Mouse (Mus musculus): ENCODE results near the gene Htr1f. TPM values are rescaled to one million over a fixed set of nuclear protein-coding genes. Genes with fewer than 3 reads are reported as not detected.

The Htr1f gene
- total and polyA plus RNA-seq, 2 experiments from 2014 or later = not detected

DNA sequence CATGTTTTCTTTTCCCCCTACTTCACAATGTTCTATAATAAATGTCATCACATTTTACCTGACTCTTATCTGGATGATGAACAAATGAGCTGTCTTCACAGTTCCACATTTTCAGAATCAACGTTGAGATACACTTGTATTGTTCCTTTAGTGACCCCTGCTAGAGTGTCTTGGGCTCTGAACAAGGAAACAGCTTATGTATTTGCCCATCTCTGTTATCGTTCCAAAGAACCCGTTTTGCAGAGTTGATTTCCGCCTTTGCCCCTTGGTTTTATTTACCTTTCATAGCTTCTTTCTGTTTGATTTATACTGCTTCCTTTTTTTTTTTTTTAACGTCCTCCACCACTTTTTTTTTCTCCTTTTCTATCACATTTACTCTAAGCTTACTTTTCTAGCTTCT is 225.9 kb downstream of the Htr1f start:
- H3K27me3 ChIP-seq (ENCODE audit: control insufficient read depth, insufficient read depth, low read length) = no peaks in the 10 kb centered on the region
- H3K4me3 ChIP-seq (ENCODE audit: low read depth, low read length) = no peak overlapping the region
- H3K36me3 ChIP-seq (replicated peaks; ENCODE audit: control insufficient read depth, insufficient read depth, low read length) = no peaks in the 10 kb centered on the region
- DNase-seq (ENCODE audit: low spot score) (no peak), ATAC-seq (ENCODE audit: insufficient read depth, low read depth) (no peak)
- no peak for TF ChIP-seq EP300 (IDR thresholded peaks at IDR 0.05; ENCODE audit: low read depth)
- TF ChIP-seq CTCF (IDR thresholded peaks at IDR 0.05; ENCODE audit: low read depth) = no peak
- no peak overlapping the region for H3K27ac ChIP-seq (ENCODE audit: low read depth)
- H3K9me3 ChIP-seq (replicated peaks; ENCODE audit: control insufficient read depth, low read length) = no peaks in the 10 kb centered on the region
- WGBS = 60% methylated on average over 5 of the region's 5 CpGs
- 0 out of 2 replicates have a peak, but pooled peaks cover 9% of the 10 kb centered on the region for H3K4me1 ChIP-seq (ENCODE audit: control insufficient read depth, insufficient read depth)
- no peak overlapping the region for H3K9ac ChIP-seq (replicated peaks; ENCODE audit: low read depth, low read length)
- H3K4me2 ChIP-seq (ENCODE audit: low read depth, low read length) = no peak overlapping the region

DNA sequence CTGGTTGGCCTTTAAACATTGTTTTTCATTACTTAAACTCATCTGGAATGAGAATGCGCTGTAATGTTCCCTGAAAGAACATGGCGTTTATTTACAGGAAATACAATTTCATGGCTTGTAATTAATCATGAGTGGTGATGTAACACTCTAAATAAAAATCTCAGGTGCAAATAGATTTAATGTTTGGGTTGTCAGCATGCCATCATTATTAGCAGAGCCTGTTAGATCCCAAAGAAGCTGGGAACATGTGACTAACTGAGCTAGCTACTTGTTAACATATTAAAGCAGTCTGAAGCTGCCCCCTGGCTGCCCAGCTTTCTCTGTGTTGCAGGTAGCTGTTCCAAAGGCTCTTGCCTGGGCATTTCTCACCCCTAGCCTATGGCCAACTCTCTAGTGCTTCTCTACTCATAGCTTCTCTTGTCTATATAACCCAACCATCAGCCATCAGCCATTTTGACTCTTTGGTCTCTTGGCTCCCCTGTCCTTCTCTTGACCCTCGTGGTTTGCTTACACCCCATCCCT is 227.0 kb downstream of the Htr1f start:
- 86% methylated on average over 3 of the region's 3 CpGs for WGBS
- H3K4me1 ChIP-seq (ENCODE audit: control insufficient read depth, insufficient read depth) = no peaks in the 10 kb centered on the region
- H3K9me3 ChIP-seq (replicated peaks; ENCODE audit: control insufficient read depth, low read length) = no peaks in the 10 kb centered on the region
- no peak overlapping the region for H3K4me3 ChIP-seq (ENCODE audit: low read depth, low read length)
- no peak for DNase-seq (ENCODE audit: low spot score)
- H3K27me3 ChIP-seq (ENCODE audit: control insufficient read depth, insufficient read depth, low read length) = no peaks in the 10 kb centered on the region
- H3K27ac ChIP-seq (ENCODE audit: low read depth) = no peak overlapping the region
- no peak for ATAC-seq (ENCODE audit: insufficient read depth, low read depth)
- no peaks in the 10 kb centered on the region for H3K36me3 ChIP-seq (replicated peaks; ENCODE audit: control insufficient read depth, insufficient read depth, low read length)
- no peak overlapping the region for H3K4me2 ChIP-seq (ENCODE audit: low read depth, low read length)
- TF ChIP-seq CTCF (IDR thresholded peaks at IDR 0.05; ENCODE audit: low read depth) (no peak), EP300 (IDR thresholded peaks at IDR 0.05; ENCODE audit: low read depth) (no peak)
- H3K9ac ChIP-seq (replicated peaks; ENCODE audit: low read depth, low read length) = no peak overlapping the region

DNA sequence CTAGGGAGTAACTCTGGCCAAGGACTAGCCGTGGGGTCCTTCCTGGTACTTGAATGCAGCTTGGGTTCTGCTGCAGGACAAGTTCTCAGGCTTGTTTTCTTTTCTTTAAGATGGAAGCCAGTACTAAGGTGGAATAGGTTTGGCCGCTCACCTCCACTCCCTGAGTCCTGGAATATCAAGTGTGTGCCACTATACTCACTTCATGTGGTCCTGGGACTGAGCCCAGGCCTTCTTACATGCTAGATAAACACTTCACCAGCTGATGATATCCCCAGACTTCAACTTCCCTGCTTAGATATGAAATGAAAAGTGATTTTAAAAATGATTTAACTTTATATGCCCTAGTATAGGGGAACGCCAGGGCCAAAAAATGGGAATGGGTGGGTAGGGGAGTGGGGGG is 228.3 kb downstream of the Htr1f start:
- no peak overlapping the region for H3K27ac ChIP-seq (ENCODE audit: low read depth)
- no peaks in the 10 kb centered on the region for H3K27me3 ChIP-seq (ENCODE audit: control insufficient read depth, insufficient read depth, low read length)
- H3K9me3 ChIP-seq (replicated peaks; ENCODE audit: control insufficient read depth, low read length) = no peaks in the 10 kb centered on the region
- no peak for ATAC-seq (ENCODE audit: insufficient read depth, low read depth)
- TF ChIP-seq CTCF (IDR thresholded peaks at IDR 0.05; ENCODE audit: low read depth) (no peak), EP300 (IDR thresholded peaks at IDR 0.05; ENCODE audit: low read depth) (no peak)
- 81% methylated on average over 3 of the region's 3 CpGs for WGBS
- no peaks in the 10 kb centered on the region for H3K36me3 ChIP-seq (replicated peaks; ENCODE audit: control insufficient read depth, insufficient read depth, low read length)
- no peak for DNase-seq (ENCODE audit: low spot score)
- no peak overlapping the region for H3K4me2 ChIP-seq (ENCODE audit: low read depth, low read length)
- no peak overlapping the region for H3K4me3 ChIP-seq (ENCODE audit: low read depth, low read length)
- no peak overlapping the region for H3K9ac ChIP-seq (replicated peaks; ENCODE audit: low read depth, low read length)
- no peaks in the 10 kb centered on the region for H3K4me1 ChIP-seq (ENCODE audit: control insufficient read depth, insufficient read depth)

DNA sequence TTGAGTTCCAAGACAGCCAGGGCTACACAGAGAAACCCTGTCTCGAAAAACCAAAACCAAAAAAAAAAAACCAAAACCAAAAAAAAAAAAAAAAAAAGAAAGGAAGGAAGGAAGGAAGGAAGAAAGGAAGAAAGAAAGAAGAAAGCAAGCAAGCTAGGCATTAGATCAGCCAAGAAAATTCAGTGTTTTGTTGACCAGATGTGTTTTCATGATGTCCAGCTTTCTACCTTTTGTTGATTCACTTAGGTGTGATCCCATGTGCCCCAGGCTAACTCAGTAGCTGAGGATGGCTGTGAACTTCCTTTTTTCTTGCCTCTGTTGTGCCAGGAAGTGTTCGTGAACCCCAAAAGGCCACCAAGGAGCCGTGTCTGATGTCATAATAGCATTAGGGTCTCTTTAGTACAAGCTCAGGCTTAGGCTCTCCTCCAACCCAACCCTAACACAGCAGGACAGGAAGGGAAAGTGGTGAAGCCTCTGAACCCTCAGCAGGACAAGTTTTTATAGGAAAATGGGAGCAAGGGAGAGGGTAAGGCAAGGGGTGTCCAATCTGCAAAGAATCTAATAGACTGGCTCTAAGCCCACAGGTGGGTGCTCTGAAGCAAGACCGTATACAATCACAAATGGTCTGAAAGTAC is 228.9 kb downstream of the Htr1f start:
- no peak for ATAC-seq (ENCODE audit: insufficient read depth, low read depth)
- no peak for TF ChIP-seq CTCF (IDR thresholded peaks at IDR 0.05; ENCODE audit: low read depth)
- TF ChIP-seq EP300 (IDR thresholded peaks at IDR 0.05; ENCODE audit: low read depth) = no peak
- Histone ChIP-seq H3K4me2 (ENCODE audit: low read depth, low read length) (no peak overlapping the region), H3K27ac (ENCODE audit: low read depth) (no peak overlapping the region), H3K27me3 (ENCODE audit: control insufficient read depth, insufficient read depth, low read length) (no peaks in the 10 kb centered on the region), H3K9ac (replicated peaks; ENCODE audit: low read depth, low read length) (no peak overlapping the region), H3K9me3 (replicated peaks; ENCODE audit: control insufficient read depth, low read length) (no peaks in the 10 kb centered on the region), H3K4me3 (ENCODE audit: low read depth, low read length) (no peak overlapping the region), H3K4me1 (ENCODE audit: control insufficient read depth, insufficient read depth) (no peaks in the 10 kb centered on the region), H3K36me3 (replicated peaks; ENCODE audit: control insufficient read depth, insufficient read depth, low read length) (no peaks in the 10 kb centered on the region)
- 74% methylated on average over 4 of the region's 4 CpGs for WGBS
- DNase-seq (ENCODE audit: low spot score) = no peak

DNA sequence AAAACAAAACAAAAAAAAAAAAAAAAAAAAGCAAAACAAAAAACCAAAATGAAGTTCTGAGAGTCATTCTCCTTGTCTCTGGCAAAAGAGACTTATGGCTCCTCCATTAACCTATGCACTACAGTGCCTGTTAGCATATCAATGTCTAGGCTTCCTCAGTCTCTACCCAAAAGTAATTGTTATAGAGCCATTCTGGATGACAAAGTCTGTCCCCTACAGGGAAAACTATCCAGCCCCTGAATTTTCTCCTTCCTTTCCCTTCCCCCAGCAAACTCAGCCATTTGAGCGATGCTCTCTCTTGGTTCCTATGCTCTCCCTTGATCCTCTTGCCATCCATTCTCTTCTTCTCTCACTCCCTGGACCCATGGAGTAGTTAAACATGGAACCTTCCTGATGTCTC is 229.8 kb downstream of the Htr1f start:
- H3K4me1 ChIP-seq (ENCODE audit: control insufficient read depth, insufficient read depth) = no peaks in the 10 kb centered on the region
- no peaks in the 10 kb centered on the region for H3K36me3 ChIP-seq (replicated peaks; ENCODE audit: control insufficient read depth, insufficient read depth, low read length)
- DNase-seq (ENCODE audit: low spot score) (no peak), ATAC-seq (ENCODE audit: insufficient read depth, low read depth) (no peak)
- H3K9me3 ChIP-seq (replicated peaks; ENCODE audit: control insufficient read depth, low read length) = no peaks in the 10 kb centered on the region
- no peak overlapping the region for H3K9ac ChIP-seq (replicated peaks; ENCODE audit: low read depth, low read length)
- H3K27me3 ChIP-seq (ENCODE audit: control insufficient read depth, insufficient read depth, low read length) = no peaks in the 10 kb centered on the region
- H3K4me2 ChIP-seq (ENCODE audit: low read depth, low read length) = no peak overlapping the region
- no peak overlapping the region for H3K27ac ChIP-seq (ENCODE audit: low read depth)
- WGBS = 89% methylated on average over 1 of the region's 1 CpGs
- TF ChIP-seq EP300 (IDR thresholded peaks at IDR 0.05; ENCODE audit: low read depth) (no peak), CTCF (IDR thresholded peaks at IDR 0.05; ENCODE audit: low read depth) (no peak)
- no peak overlapping the region for H3K4me3 ChIP-seq (ENCODE audit: low read depth, low read length)

DNA sequence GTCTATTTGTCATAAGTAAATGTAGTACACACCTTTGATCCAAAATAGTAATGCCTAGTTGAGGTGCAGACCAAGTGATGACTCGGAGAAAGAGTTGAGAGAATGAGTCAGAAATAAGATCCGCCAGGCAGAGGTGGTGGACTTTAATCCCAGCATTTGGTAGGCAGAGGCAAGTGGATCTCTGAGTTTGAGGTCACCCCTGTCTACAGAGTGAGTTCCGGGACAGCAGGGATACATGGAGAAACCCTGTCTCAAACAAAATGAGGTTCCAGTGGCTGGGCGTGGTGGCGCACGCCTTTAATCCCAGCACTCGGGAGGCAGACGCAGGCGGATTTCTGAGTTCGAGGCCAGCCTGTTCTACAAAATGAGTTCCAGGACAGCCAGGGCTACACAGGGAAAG is 230.3 kb downstream of the Htr1f start:
- H3K9me3 ChIP-seq (replicated peaks; ENCODE audit: control insufficient read depth, low read length) = no peaks in the 10 kb centered on the region
- no peak overlapping the region for H3K27ac ChIP-seq (ENCODE audit: low read depth)
- H3K9ac ChIP-seq (replicated peaks; ENCODE audit: low read depth, low read length) = no peak overlapping the region
- no peaks in the 10 kb centered on the region for H3K4me1 ChIP-seq (ENCODE audit: control insufficient read depth, insufficient read depth)
- DNase-seq (ENCODE audit: low spot score) (no peak), ATAC-seq (ENCODE audit: insufficient read depth, low read depth) (no peak)
- WGBS = 96% methylated on average over 10 of the region's 10 CpGs
- H3K36me3 ChIP-seq (replicated peaks; ENCODE audit: control insufficient read depth, insufficient read depth, low read length) = no peaks in the 10 kb centered on the region
- TF ChIP-seq EP300 (IDR thresholded peaks at IDR 0.05; ENCODE audit: low read depth) (no peak), CTCF (IDR thresholded peaks at IDR 0.05; ENCODE audit: low read depth) (no peak)
- H3K27me3 ChIP-seq (ENCODE audit: control insufficient read depth, insufficient read depth, low read length) = no peaks in the 10 kb centered on the region
- no peak overlapping the region for H3K4me2 ChIP-seq (ENCODE audit: low read depth, low read length)
- H3K4me3 ChIP-seq (ENCODE audit: low read depth, low read length) = no peak overlapping the region

Small RNA genes within 50 kb of the gene (microRNA-seq; reads per million reads assigned to microRNA genes)
- gene Gm23374 = not detected
